Mouse (Mus musculus): Measurements from ENCODE around the gene Txnl4b.

Gene Txnl4b

GRCm38 (mm10) chr8:109606725-109607124 is 41.0 kb downstream of the Txnl4b start:
- no peak for DNase-seq (ENCODE audit: low spot score)

- DNase-seq (ENCODE audit: low spot score): no peak
These were observed 42.0 kb downstream of the Txnl4b start for GRCm38 (mm10) chr8:109607650-109608049.

GRCm38 (mm10) chr8:109608271-109609152 is 42.8 kb downstream of the Txnl4b start, which contains the start of gene Dhodh:
TSS of gene Dhodh (minus strand) at chr8:109608673.
- peak; percentile 88 for DNase-seq (ENCODE audit: low spot score)

- no peak for DNase-seq (ENCODE audit: low spot score)
These were observed 43.4 kb downstream of the Txnl4b start for GRCm38 (mm10) chr8:109609153-109609502.

- no peak for DNase-seq (ENCODE audit: low spot score)
These were observed 48.8 kb downstream of the Txnl4b start, which contains the start of gene Pkd1l3 for GRCm38 (mm10) chr8:109614243-109615210. TSS of gene Pkd1l3 (plus strand) at chr8:109614517.

- DNase-seq (ENCODE audit: low spot score): no peak
These were observed 49.9 kb downstream of the Txnl4b start for GRCm38 (mm10) chr8:109615569-109615968.

Data from urinary bladder, postnatal 25 days (tissue).